Mouse (Mus musculus) thymus, postnatal 25 days (tissue): ENCODE results near the gene Tbc1d23.

Experiments used
- DNase-seq: peaks from one replicate; pipeline ENCODE4 v3.0.0; 2022

The Tbc1d23 gene

DNA sequence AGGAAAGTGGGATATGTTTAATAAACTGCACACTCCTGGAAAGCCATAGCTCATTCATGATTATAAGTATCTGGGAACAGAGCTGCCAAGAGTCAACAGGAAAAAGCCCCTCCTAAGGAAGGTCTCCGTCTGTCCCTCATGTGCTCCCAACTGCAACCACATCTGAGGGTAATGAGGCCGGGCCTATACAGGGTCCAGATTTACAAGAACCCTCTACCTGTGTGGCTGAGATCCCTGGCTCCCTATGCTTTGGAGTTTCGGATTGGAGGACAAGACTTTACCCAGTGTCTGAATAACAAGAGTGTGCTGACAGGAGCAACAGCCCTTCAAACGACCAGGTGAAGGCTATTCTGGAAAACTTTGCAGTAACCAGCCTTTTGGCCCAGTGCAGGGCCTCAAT lies 73.6 kb downstream of the Tbc1d23 start:
- DNase-seq: no peak

DNA sequence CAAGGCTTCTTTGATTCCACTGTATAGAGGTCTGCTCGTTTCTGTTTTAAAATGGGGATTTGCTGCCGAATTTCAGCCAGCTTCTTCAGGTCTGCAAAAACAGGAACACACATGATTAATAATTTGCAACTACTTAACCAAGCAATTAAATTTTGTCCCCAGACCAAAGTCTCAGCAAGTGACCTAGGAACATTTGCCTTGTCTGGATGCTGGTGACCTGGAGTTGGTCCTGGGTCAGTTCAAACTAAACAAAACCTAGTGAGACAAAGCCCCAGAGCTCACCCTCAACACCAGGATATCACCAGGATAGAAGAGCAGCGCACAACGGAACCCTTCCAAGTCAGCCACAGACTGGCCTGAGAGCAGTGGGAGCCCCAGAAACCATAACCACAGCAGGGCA lies 74.2 kb downstream of the Tbc1d23 start:
- DNase-seq: no peak

DNA sequence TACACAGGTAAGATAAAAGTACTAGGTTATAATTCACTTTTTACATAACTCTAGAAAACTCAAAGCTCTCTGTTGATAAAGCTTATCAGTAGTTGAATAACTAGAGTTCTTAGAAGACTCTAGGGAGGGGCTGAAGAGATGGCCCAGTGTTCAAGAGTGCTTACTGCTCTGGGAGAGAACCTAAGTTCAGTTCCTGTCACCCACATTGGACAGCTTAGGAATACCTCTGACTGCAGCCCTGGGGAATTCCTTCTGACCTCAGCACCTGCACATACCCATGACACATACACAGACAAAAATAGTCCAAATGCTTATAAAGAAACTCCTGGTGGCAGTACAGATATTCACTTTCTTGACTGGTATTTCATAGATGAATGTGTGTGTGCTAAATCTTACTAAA lies 75.4 kb downstream of the Tbc1d23 start:
- no peak for DNase-seq

DNA sequence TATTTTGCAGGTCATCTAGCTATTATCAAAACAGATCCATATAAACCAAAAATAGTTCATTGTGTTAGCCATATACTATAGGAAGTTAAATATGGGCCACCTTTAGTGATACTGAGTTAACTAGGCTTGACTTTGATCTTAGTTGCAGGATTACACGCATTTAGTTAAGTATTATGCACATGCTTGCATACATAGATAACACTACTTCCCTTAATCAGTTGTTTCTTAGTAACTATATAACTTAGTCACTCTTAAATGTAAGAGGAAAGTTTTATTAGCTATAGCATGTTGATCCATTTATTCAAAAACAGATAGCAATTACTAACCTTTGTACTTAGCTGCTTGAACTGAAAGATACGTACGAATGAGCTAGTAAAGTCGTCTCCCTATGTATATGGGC lies 79.9 kb downstream of the Tbc1d23 start:
- DNase-seq: no peak

DNA sequence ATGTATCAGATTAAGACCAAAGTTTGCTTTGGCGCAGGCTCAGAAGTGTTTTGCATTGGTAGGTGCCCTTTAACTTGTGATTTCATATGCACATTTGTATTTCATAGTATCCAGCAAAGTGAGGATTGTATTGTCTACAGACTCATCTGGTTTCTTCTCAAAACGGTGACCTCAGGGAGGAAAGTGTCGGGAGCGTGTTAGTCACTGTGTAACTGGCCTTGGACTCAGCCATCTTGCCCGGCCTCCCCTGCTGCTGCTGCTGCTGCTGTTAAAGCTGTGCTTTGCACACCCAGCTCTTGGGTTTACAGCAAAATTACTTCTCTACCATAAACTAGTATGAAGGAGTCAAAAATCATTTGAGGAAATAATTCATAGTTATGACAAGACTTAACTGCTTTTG lies 86.6 kb downstream of the Tbc1d23 start:
- DNase-seq: no peak

DNA sequence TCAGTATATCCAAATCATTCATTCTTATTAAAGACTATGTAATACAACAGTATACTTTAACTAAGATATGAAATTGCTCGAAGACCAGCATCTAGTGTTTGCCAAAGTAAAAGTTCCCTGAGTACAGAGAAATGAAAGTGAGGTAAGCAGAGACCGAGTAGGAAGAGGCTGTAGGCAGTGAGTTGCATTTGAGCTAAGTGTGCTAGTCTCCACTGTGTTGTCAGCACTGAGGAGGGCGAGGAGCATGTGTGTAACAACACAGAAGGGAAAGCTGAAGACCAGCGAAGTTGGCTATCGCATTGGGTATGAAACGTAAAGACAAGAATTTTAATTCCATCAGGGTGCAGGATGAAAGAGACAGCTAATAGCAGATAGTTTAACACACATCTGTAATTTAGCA lies 97.7 kb downstream of the Tbc1d23 start:
- no peak for DNase-seq

DNA sequence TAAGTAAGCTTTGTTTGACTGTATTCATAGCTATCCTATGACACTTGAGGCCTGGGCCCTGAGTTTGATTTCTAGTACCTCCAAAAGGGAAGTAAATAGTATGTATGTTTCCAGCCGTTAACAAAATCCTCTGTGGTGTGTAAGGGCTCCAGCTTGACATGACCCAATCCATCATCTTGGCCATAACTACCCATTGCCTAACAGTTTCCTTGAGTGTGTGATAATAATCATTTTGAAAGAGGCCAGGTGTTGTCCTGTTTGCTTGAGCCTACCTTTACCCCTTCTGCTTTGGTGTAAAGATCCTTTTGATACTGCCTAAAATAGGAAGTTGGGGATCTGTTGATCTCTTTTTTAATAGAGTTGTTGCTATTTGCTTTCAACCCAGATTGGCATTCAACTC lies 99.0 kb downstream of the Tbc1d23 start:
- no peak for DNase-seq

DNA sequence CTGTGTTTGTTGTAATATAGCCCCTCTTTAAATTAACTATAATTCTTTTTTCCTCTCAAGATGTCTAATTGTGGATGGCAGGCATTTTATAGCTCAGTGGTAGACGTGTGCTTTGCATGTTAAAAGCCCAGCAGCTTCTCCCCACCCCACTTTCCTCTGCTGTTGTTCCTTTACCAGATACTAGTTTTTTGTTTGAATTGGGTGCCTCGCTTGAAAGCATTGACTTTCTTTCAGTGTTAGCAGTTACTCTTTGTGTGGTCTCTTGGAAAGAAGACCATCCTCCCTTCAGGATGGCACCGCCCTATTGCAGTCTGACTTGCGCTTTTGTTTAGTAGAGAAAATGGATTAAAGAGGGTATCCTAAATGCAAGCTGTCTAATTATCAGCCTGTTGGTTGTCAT lies 99.8 kb downstream of the Tbc1d23 start:
- DNase-seq: no peak

DNA sequence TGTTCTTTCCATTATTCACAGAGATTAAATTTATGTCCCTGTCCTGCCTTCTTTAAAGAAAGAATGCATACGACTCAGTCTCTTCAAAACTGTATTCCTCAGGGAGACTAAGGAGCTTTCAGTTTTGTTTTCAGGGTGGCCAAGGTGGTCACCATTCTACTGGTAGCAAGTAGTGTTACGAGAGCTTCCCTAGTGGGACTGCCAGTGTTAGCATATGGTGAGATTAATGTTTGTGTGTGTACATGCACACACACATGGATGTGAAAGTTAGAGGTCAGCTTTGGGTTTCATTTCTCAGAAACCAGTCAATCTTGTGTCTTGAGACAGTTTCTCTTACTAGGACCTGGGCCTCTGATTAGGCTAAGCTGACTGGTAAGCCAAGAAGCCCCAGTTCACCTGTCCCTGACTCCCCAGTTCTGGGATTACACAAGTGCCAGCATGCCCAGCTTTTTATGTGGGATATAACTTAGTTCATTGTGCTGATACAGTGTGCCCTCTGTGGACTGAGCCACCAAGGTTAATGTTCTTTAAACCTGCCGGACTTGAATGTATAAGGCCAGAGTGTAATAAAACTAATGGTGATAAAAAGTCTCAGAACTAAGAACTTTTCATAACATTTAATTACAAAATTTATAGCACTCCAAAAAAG lies 100.4 kb downstream of the Tbc1d23 start:
- no peak for DNase-seq

DNA sequence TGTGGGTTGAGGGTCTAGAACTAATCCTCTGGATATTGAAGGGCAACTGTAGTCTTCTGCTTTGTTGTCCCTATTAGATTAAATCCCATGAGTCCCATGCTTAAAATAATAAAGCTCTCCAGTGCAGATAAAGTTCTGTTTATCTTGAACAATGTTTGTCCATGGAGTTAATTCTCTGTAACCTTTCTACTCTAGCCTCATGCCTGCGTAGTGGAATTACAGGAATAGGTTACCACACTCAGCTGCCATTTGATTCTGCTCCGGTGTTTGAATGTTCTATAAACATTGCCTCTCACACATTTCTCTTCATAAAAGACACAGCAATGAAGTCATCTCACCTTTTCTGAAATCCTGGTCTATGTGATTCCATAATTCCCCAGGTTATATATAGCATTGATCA lies 103.5 kb downstream of the Tbc1d23 start:
- no peak for DNase-seq

DNA sequence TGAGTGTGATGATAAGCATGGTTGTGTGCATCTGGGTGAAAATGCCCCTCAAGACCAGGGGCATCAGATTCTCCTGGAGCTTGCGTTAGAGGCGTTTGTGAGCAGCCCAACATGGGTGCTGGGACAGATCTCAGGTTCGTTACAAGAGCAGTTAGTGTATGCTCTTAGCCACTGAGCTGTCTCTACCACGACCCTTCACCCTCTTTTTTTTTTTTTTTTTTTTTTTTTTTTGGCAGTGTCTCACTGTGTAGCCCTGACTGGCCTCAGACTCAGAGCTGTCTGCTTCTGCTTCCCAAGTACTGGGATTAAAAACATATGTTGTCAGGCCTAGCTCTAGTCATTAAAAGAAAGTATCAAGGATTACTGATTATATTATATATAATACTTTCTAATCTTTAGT lies 105.0 kb downstream of the Tbc1d23 start:
- no peak for DNase-seq

DNA sequence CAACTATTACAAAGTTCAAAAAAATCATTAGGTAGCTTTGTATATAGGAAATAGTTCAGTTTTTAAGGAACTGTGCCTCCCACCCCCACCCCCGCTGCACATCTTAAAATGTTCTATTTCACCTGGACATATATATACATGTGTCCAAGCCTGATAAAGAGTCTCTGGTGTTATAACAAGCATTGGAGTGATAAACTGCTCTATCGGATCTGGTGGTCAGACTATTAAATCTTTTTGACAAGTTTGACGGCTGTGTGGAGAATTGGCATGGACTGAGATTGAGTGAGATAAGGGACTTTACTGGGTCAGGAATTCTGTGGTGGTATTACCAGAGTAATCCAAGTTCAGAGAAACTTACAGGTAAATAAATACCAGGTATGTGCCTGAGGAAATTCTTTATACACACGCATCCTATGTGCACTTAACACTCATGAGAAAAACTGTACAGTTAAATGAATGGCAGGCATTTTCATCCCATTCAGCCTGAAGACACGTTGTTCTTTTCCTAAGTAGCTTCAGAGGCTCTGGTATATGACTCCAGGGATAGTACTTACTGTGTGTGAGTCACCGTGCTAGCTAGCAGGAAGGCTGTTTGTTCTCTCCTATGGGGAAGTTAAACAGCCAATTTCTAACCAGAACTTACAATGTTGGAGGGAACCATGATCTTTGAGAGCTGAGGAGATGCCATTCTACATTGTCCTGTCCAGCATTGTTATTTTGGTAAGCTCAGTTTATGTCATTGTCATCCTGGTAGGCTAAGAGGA lies 108.4 kb downstream of the Tbc1d23 start:
- DNase-seq: no peak

DNA sequence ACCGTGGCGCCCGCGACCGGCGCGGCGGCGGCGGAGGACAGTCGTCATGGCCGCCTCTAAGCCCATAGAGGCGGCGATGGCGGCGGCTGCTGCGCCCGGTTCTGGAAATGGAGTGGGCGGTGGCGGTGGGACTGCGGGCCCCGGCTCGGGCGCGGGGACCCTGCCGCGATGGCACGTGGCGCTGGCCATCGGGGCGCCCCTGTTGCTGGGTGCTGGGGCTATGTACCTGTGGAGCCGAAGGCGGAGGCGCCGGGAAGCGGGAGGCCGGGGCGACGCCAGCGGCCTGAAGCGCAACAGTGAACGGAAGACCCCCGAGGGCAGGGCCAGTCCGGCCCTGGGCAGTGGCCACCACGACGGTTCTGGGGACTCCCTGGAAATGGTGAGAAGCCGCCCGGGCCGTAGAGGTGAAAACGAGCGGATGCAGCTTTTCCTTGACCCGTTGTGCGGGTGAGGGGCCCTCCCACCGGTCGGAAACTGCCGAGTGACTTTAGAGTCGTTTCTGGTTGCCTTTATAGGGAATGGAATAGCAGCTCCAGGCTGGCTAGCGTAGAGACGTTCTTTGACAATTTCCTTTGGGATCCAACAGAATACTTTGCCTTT lies 109.4 kb downstream of the Tbc1d23 start:
- no peak for DNase-seq

DNA sequence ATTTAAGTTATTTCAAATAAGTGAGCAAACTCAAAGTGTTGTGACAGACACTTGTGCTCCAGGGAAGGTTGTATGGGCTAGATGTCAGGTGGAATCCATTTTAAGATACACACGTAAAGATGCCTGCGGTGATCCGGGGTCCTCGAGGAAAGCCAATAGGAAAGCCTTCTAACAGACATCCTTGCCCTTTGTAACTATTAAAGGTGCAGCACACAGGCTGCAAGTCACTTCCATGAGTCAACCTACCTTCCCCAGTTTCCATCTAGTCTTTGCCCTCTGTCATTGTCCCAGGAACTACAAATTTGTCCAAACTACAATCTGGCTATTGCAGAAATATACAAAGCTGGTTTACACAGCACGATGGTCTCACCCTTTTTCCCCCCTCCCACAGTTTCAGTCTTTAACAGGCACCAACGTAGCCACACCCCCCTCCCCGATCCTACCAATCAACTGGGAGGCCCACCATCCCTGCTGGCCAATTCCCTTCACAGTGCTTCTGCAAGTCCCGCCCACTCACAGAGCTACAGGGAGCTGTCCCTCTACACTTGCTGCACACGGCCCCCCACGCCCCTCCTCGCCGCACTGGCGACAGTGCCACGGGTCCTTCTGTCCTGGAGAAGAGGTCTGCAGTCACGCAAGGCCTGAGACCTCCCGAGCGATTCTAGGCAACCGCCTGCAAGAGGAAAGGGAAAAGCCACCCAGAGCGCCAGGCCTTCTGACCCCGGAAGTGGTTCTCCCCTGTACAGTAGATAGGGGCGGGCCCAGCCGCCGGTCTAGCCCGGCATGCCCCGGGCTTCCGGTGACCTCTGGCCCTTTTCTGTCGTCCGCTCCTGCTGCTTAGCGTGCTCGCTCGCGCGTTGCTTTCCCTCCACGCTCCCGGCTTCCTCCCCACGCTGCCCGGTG lies 110.1 kb downstream of the Tbc1d23 start, which contains the start of gene Tomm70a:
Gene Tomm70a, plus strand, starts transcription at position 791 of the 903 bp plus-strand sequence.
- peak; percentile 92 for DNase-seq
